Mouse (Mus musculus) adrenal gland, adult 18-20 months (tissue): ENCODE measurements around the gene Thada. TPM values are rescaled to one million over a fixed set of nuclear protein-coding genes. Genes with fewer than 3 reads are reported as not detected.

Source experiments
- DNase-seq, 2 experiments: peaks; one replicate each; pipeline ENCODE4 v3.0.0; 2021 to 2022; ENCODE audit warnings: low spot score in 2 of 2
- total RNA-seq, 2 experiments: library from RNA; stranded (reverse); gene quantifications; 1 replicate in 1 of 2; 2 replicates in 1 of 2; pipeline ENCODE4 v1.2.3; 2021

Thada gene
- total RNA-seq, 2 experiments from 2014 or later: 13.7 to 15.0 TPM

- no peak for DNase-seq
Observed at GRCm38 (mm10) chr17:84478276-84478675, 12.3 kb upstream of the Thada start.

GRCm38 (mm10) chr17:84477176-84477575 is 11.2 kb upstream of the Thada start:
- no peak for DNase-seq

DNA sequence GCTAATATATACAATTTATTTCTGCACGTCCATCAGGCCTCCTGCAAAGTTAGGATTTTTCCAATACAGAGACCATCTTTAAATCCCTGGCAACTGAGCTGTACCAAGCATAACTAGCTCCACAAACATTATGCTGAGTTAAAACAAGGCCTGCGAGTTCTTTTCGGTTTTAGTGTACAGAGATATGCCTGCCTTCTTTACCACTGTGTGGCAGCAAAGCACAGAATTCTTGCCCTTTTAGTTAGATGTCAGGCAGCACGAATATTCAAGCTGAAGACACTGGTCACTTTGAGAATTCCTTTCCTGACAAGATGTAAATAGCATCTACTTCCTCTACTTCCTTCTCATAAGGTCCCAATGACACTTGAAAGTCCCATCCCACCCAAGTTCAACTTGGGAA is 8.3 kb upstream of the Thada start:
- DNase-seq: no peak

DNA sequence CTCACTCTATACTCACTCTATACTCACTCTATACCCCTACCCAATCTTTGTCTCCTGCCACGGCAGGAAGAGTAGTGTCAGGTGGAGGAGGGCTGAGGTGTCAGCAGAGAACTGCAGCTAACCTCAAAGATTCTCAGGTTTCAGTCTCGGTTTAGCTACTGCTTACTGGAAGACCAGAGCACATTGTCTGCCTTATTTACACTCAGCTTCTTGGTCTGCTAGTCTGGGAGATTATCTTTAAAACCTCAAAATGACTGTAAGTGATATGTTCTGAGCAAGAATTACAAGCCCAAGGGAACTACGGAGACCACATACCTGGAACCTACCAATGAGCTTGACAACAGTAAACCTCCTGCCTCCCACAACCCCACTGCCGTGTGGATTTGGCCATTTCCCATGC is 31.0 kb downstream of the Thada start:
- DNase-seq: no peak

DNA sequence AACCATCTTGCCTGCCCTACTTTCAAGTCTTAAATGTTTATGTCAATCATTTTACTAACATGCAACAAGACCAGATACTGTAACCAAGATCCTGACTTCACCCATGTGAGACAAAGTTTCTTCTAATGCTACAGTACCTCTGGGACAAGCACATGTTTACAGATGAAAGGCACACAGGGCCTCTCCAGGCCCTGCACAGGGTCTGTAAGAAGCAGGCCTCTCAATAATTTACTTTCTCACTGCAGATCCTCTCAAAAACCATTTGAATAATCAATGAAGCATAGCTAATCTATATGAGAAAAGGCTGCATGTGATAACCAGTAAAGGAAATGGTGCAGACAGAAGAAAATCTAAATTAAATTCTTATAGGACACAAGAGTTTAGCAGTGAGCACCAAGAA is 31.8 kb downstream of the Thada start:
- no peak for DNase-seq

DNA sequence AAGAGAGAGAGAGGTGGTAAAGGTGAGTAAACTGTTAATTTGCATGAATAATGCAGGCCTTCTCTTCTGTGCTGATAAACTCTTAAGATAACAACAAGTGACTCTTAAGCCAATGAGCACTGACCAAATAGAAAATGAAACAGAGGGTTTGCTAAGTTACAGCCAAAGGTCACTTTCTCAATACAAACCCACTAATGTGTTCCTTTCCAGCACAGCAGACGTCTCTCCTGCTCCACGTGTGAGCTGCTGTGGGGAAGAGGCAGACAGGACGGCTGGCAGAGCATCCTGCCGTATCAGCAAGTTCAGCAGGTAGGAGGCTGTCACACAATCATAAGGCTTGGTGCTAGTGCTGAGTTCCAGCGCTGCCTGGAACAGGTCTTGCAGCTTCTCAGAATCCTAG is 34.0 kb downstream of the Thada start:
- no peak for DNase-seq

- no peak for DNase-seq
Observed at GRCm38 (mm10) chr17:84424258-84424657, 41.7 kb downstream of the Thada start.

- no peak for DNase-seq
Observed at GRCm38 (mm10) chr17:84422916-84423315, 43.1 kb downstream of the Thada start.

DNA sequence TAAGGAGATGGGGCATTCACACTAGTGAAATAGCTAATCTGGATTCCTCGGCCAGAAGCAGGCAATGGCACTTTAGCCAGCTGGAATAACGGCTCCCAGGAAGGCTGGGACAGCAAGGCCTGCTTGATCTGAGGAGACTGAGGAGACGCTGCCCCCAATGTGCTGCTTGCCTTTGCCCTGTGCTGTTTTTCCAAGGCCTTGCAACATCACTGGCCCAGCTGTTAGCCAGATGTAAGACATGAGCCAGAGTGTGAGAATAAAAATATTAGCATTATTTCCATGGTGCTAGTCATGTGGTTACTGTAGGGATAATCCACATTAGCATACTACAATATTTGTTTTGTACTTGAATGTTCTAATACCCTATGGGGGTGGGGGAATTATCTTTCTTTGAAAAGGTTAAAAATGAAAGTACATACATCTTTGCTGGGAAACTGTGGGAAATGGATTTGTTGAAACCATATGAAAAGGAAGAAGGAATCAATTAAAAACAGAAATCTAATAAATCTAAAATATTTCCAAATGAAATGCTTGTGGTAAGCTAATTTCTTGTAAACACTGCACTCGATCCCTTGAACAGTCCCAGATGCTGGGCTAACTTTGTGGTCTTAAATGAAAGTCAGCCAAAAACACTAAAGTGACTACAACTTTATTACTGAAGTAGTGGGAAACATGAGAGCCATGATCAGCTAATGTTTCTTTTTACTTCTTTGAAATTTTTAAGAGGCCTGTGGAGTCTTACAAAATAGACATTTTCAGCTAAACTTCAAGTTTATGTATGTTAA is 43.8 kb downstream of the Thada start:
- no peak for DNase-seq

GRCm38 (mm10) chr17:84421042-84421441 is 45.0 kb downstream of the Thada start:
- no peak for DNase-seq

DNA sequence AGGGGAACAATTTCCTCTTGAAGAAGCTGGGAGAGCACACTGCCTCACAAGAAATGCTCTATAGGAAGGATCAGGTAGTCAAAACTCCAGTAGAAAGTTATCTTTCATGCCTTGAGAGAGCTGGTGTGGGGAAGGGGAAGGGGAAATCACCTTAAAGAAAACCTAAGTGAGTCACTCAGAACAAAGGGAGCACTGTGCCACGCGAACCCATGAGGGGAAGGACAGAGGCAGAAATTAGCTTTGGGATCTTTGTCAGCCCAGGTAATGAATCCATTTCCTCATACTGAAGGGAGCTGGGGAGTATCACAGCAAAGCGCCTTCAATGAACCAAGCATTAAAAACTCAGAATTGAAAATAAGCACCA is 45.7 kb downstream of the Thada start:
- no peak for DNase-seq

- no peak for DNase-seq
Observed at GRCm38 (mm10) chr17:84419326-84420275, 46.4 kb downstream of the Thada start.

GRCm38 (mm10) chr17:84415936-84416335 is 50.1 kb downstream of the Thada start:
- DNase-seq: no peak

DNA sequence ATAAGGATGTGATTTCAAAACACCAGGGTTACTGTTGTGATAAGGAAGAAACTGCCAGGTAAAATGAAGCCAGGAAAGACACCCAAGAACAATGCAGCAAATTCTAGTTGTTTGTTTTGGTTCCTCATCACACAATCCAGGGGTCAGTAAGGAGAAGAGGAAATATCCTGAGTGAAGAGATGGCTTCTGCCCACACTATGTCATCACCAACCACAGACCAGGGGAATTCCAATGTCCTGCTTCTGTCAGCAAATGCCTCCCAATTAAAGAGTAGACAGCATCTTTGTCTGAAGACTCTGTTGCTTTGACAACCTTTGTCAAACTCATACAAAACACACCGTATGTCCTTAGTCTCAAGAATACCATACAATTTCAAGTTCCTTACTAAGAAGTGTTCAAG is 57.3 kb downstream of the Thada start:
- DNase-seq: no peak

DNA sequence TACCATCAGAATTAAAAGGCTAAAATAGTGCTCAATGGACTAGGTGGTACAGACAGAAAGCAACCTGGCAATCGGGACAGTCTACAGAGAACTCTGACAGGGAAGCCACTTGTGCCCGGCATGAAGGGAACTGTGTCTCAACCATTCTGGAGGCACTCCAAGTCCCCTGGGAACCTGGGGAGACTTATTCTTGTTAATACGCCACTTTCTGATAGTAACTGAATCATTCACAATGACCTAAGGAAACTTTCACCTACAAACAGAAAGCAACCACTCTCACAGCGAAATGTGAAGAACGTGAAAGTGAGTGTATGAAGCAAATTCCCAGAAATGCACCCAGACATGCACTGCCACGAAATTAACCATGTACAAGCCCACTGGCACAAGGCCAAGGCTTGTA is 60.4 kb downstream of the Thada start:
- DNase-seq: no peak

- no peak for DNase-seq
Observed at GRCm38 (mm10) chr17:84401796-84402195, 64.2 kb downstream of the Thada start.

GRCm38 (mm10) chr17:84399431-84399830 is 66.6 kb downstream of the Thada start:
- DNase-seq: no peak

GRCm38 (mm10) chr17:84390026-84390425 is 76.0 kb downstream of the Thada start:
- DNase-seq: no peak

- DNase-seq: no peak
Observed at GRCm38 (mm10) chr17:84386176-84386575, 79.8 kb downstream of the Thada start.

DNA sequence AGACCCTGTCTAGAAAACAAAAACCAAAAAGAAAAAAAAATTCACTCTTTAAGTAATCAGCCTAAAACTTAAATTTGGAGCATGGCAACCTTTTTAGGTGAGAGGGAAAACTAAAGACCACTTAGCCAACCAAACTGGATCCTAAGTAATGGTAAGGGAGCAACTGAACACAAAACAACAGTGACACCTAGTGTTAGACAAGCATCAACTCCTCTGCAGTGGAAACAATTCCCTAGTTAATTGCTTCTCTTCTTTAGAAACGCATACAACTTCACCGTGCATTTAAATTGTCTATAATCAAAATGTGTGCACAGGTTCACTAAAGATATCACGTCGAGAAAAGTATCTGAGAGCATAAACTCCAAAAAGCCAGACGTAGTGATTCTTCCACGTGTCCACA is 80.3 kb downstream of the Thada start:
- DNase-seq: no peak

GRCm38 (mm10) chr17:84384661-84385060 is 81.3 kb downstream of the Thada start:
- DNase-seq: no peak

DNA sequence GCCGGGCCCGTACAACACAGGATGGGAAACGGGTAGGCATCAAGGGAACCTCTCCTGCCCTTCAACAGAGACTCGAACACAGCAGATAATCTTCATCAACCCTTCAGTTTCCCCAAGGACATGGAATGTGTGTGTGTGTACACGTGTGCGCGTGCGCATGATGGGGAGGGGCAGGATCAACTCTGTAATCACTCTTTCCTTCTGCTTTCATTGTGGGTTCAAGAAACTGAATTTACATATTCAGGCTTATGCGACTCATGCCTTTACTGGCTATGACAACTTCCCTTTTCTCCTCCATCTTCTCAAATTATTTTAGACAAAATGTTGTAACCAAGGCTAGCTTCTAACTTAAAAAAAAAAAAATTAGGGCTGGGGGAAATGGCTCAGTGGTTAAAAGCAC is 85.7 kb downstream of the Thada start:
- DNase-seq: no peak
